Mouse (Mus musculus) thymus, adult 2 months (tissue): Measurements from ENCODE around the gene Ltk.

Source experiments
- CTCF ChIP-seq: fragments of 200-500 bp; IDR thresholded peaks from 2 replicates; pipeline ENCODE4 v1.5.1; 2012; ENCODE audit warnings: mild to moderate bottlenecking, control low read depth, low read length, moderate library complexity, borderline replicate concordance; ENCODE audit not compliant: control insufficient read depth, poor library complexity, insufficient read depth; ENCODE audit errors: extremely low read depth
- POLR2A ChIP-seq: fragments of 200-500 bp; IDR thresholded peaks from 2 replicates; pipeline ENCODE4 v1.6.1; 2012; ENCODE audit warnings: mild to moderate bottlenecking, low read length, control low read depth, moderate library complexity; ENCODE audit not compliant: control insufficient read depth, poor library complexity, insufficient read depth; ENCODE audit errors: extremely low read depth

DNA sequence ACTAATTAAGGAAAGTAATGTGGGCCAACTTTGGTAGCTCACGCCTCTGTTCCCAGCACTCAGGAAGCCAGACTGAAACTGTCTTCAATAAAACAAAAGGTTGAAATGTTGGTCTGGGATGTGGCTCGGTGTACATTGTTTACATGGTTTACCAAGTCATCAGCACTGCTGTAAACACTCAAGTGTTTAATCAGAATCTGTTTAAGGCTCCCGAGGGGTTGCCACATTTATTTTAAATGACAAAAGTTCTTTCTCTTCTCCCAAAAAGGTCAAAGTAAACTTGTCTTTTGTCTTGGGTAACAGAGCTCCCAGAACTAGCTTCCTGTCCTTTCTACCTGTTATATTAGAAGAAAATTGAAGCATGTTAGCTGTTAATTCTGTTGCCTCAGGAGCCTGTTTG lies 52.6 kb downstream of the Ltk start:
- TF ChIP-seq CTCF (no peak), POLR2A (no peak)
